Mouse (Mus musculus) midbrain, embryonic 11.5 days (tissue): ENCODE measurements around the gene Klk8. TPM values are rescaled to one million over a fixed set of nuclear protein-coding genes. Genes with fewer than 3 reads are reported as not detected.

Source experiments
- ATAC-seq: fragments of 200-750 bp; cut with Nextera tagmentation; 2 replicates; pipeline ENCODE4 v1.8.0; 2017; ENCODE audit warnings: moderate TSS enrichment, moderate library complexity; ENCODE audit not compliant: low FRiP score
- DNase-seq: peaks from one replicate; pipeline ENCODE4 v3.0.0; 2015; ENCODE audit warnings: low spot score; ENCODE audit errors: missing footprints
- H3K27ac ChIP-seq: fragments of 300-500 bp; sonication (generic); 2 replicates; pipeline ENCODE4 v1.5.1; 2014; ENCODE audit warnings: low read depth, low read length
- H3K27me3 ChIP-seq: fragments of 300-500 bp; sonication (generic); 2 replicates; pipeline ENCODE4 v1.6.1; 2014; ENCODE audit warnings: mild to moderate bottlenecking, low read length, moderate library complexity, mixed read lengths; ENCODE audit not compliant: control insufficient read depth, insufficient read depth
- H3K36me3 ChIP-seq: fragments of 300-500 bp; sonication (generic); 2 replicates; pipeline ENCODE4 v1.6.1; 2014; ENCODE audit warnings: mild to moderate bottlenecking, low read length, moderate library complexity, mixed read lengths; ENCODE audit not compliant: control insufficient read depth, insufficient read depth
- H3K4me1 ChIP-seq: fragments of 300-500 bp; sonication (generic); 2 replicates; pipeline ENCODE4 v1.6.1; 2014; ENCODE audit warnings: low read length; ENCODE audit not compliant: control insufficient read depth, insufficient read depth
- H3K4me2 ChIP-seq: fragments of 300-500 bp; sonication (generic); 2 replicates; pipeline ENCODE4 v1.6.1; 2014; ENCODE audit warnings: mild to moderate bottlenecking, moderate library complexity
- H3K4me3 ChIP-seq: fragments of 300-500 bp; sonication (generic); 2 replicates; pipeline ENCODE4 v1.5.1; 2014; ENCODE audit warnings: low read depth, low read length
- H3K9ac ChIP-seq: fragments of 300-500 bp; sonication (generic); 2 replicates; pipeline ENCODE4 v1.6.1; 2014; ENCODE audit warnings: low read length
- H3K9me3 ChIP-seq: fragments of 300-500 bp; sonication (generic); 2 replicates; pipeline ENCODE4 v1.6.1; 2016; ENCODE audit warnings: low read length; ENCODE audit not compliant: control insufficient read depth
- WGBS: fragments of 180-500 bp; shearing (Covaris S2); extraction: QIAGEN DNeasy Blood & Tissue Kit; methylation state at CpG from one replicate; pipeline ENCODE4 v1.1.7; 2014; 5-methylcytosine and 5-hydroxymethylcytosine counted together
- polyA plus RNA-seq: library from polyadenylated mRNA; unstranded; fragments of >200 nt; fragmentation: Nextera tagmentation; extraction: Ambion mirVana; gene quantifications from 2 replicates; pipeline ENCODE4 v1.2.1, GENCODE M21; 2014

Klk8 gene
- polyA plus RNA-seq, 1 experiment from 2014 or later, result 7.6 TPM

- Histone ChIP-seq H3K27ac (no peak overlapping the region), H3K9ac (peak overlapping the region; percentile 57; the same call in 1 of the 2 replicates), H3K4me3 (peak overlapping the region; percentile 17), H3K36me3 (no peaks in the 10 kb centered on the region), H3K9me3 (no peaks in the 10 kb centered on the region), H3K4me1 (no peaks in the 10 kb centered on the region; the same call in 1 of the 2 replicates), H3K4me2 (peak overlapping the region; percentile 56), H3K27me3 (no peaks in the 10 kb centered on the region)
- WGBS, result 5% methylated on average over 36 of the region's 36 CpGs
- DNase-seq (peak; percentile 99), ATAC-seq (peak; percentile 83)
Measured at GRCm38 (mm10) chr7:43782275-43783265, 14.8 kb upstream of the Klk8 start.

DNA sequence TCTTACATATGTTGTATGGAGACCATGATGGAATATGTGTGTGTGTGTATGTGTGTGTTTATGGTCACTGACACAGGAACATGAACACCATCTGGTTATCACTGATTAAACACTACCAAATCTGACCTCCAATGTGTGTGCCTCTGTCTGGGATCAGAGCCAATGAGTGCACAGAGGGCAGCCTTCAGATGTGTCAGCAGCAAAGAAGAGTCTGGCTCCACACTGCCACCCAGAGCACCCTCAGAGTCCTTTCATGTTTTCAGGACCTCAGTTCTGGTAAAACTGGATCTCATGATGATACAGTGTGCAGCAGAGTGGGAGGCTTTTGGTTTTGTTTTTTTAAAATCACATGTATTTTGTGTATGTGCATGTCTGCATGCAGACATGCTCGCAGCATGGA lies 12.1 kb upstream of the Klk8 start:
- ATAC-seq (no peak), DNase-seq (no peak)
- WGBS, result 90% methylated on average over 1 of the region's 1 CpGs
- Histone ChIP-seq H3K4me1 (no peaks in the 10 kb centered on the region; the same call in 1 of the 2 replicates), H3K9ac (no peak overlapping the region), H3K4me3 (no peak overlapping the region), H3K4me2 (no peak overlapping the region), H3K9me3 (no peaks in the 10 kb centered on the region), H3K27ac (no peak overlapping the region), H3K36me3 (no peaks in the 10 kb centered on the region), H3K27me3 (no peaks in the 10 kb centered on the region)

DNA sequence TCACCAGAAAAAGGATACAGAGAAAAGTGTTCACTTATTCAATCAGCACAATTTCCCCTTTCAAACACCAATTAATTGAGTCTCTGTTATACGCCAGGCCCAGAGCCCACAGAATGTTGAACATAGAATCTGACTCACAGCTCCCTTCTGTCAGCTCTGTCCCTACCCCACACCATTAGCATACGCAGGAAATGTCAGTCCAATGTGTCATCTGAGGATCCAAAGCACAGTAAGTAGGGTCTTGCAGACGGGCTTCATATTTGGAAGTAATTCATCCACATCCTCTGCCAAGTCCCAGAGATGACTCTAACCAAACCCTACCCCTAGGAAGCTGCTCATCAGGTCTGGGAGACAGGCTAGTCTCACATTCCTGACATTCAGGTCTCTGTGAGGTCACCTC lies 9.3 kb upstream of the Klk8 start:
- DNase-seq (no peak), ATAC-seq (no peak)
- Histone ChIP-seq H3K4me1 (no peaks in the 10 kb centered on the region), H3K36me3 (no peaks in the 10 kb centered on the region), H3K4me2 (no peak overlapping the region), H3K27me3 (no peaks in the 10 kb centered on the region), H3K27ac (no peak overlapping the region), H3K9ac (no peak overlapping the region), H3K9me3 (no peaks in the 10 kb centered on the region), H3K4me3 (no peak overlapping the region)
- WGBS, result 76% methylated on average over 3 of the region's 3 CpGs

- Histone ChIP-seq H3K9ac (no peak overlapping the region), H3K27me3 (no peaks in the 10 kb centered on the region), H3K4me1 (no peaks in the 10 kb centered on the region), H3K4me2 (no peak overlapping the region), H3K27ac (no peak overlapping the region), H3K36me3 (no peaks in the 10 kb centered on the region), H3K4me3 (no peak overlapping the region), H3K9me3 (no peaks in the 10 kb centered on the region)
- WGBS, result 78% methylated on average over 2 of the region's 2 CpGs
- no peak for ATAC-seq
- DNase-seq, result no peak
Measured at GRCm38 (mm10) chr7:43789295-43789694, 8.1 kb upstream of the Klk8 start.

- H3K9ac ChIP-seq, result no peak within 1 kb of the TSS
- peaks cover 3% of the 10 kb centered on the region for H3K4me1 ChIP-seq
- 82% methylated on average over 7 of the region's 7 CpGs for WGBS
- no peaks in the 10 kb centered on the region for H3K9me3 ChIP-seq
- peaks cover 13% of the 10 kb centered on the region for H3K27me3 ChIP-seq
- no peak within 1 kb of the TSS for H3K4me2 ChIP-seq
- DNase-seq, result no peak
- ATAC-seq, result no peak
- no peaks in the 10 kb centered on the region for H3K36me3 ChIP-seq
- H3K4me3 ChIP-seq, result no peak within 1 kb of the TSS
- H3K27ac ChIP-seq, result no peak within 1 kb of the TSS
Measured at GRCm38 (mm10) chr7:43791591-43791990, 5.8 kb upstream of the Klk8 start, which contains the start of gene Klk9. TSS of gene Klk9 (plus strand) at chr7:43791891.

DNA sequence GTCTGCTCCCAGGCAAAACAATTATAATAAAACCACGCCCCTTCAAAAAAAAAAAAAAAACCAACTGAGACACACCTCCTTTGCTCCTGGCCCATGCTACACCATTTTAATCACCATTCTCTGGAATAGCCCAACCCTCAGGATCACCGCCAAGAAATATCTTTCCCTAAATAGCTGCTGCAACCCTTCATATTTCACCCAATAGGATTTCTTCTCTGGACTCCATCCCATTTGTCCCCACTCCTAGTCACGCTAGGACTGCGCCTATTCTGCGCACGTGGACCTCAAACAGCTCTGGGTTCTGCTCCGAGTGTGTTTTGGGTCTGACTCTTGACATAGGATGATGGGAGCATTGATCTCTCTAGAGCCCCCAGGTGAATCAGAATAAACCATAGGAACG lies 1.0 kb upstream of the Klk8 start:
- Histone ChIP-seq H3K4me3 (peak overlapping the region; percentile 34), H3K4me2 (peak overlapping the region; percentile 65), H3K9me3 (no peaks in the 10 kb centered on the region), H3K9ac (0 out of 2 replicates have a peak overlapping the region, but pooled peaks have one; percentile 12), H3K27ac (no peak overlapping the region), H3K36me3 (no peaks in the 10 kb centered on the region), H3K27me3 (peaks cover 16% of the 10 kb centered on the region), H3K4me1 (peaks cover 6% of the 10 kb centered on the region)
- DNase-seq (no peak), ATAC-seq (no peak)
- WGBS, result 8% methylated on average over 8 of the region's 8 CpGs

DNA sequence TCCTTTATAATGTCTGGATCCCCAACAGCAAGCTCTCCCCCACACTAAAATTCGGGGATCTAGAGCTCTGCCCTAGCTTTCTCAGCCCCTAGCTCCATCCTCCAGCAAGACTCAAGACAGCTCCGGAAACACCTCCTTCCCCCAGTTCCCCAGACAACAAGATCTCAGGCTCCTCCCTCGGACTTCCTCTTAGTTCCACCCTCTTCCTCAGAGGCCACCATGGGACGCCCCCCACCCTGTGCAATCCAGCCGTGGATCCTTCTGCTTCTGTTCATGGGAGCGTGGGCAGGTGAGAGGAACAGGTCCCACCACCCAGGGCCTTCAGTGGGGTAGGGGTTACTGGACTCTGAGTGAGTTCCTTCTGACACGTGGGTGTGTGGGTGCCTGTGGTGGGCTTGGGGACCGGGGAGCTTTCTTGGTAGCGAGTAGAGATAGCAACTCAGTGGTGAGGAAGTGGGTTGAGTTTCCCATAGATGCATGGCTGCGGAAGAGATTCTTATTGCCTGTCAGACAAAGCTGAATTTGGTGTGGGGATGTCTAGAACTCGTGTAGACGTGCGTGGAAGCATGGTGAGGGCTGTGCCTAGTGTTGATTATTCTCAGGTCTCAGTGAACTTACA lies 576 bp downstream of the Klk8 start:
- no peak for DNase-seq
- H3K27ac ChIP-seq, result no peak overlapping the region
- 39% methylated on average over 13 of the region's 13 CpGs for WGBS

GRCm38 (mm10) chr7:43799876-43800275 lies 2.5 kb downstream of the Klk8 start:
- Histone ChIP-seq H3K9me3 (no peaks in the 10 kb centered on the region), H3K9ac (no peak overlapping the region), H3K4me1 (peaks cover 6% of the 10 kb centered on the region), H3K4me2 (no peak overlapping the region), H3K36me3 (no peaks in the 10 kb centered on the region), H3K4me3 (no peak overlapping the region), H3K27me3 (peaks cover 16% of the 10 kb centered on the region), H3K27ac (no peak overlapping the region)
- 76% methylated on average over 7 of the region's 7 CpGs for WGBS
- no peak for DNase-seq
- no peak for ATAC-seq

More for the DNA sequence above, 576 bp downstream of the Klk8 start:
- Histone ChIP-seq H3K4me3 (peak overlapping the region; percentile 34; the same call in 1 of the 2 replicates), H3K9ac (no peak overlapping the region), H3K36me3 (no peaks in the 10 kb centered on the region), H3K9me3 (no peaks in the 10 kb centered on the region), H3K27me3 (peaks cover 16% of the 10 kb centered on the region), H3K4me1 (peaks cover 6% of the 10 kb centered on the region), H3K4me2 (peak overlapping the region; percentile 65)
- no peak for ATAC-seq

- Histone ChIP-seq H3K4me2 (no peak within 1 kb of the TSS), H3K4me1 (no peaks in the 10 kb centered on the region), H3K9me3 (no peaks in the 10 kb centered on the region), H3K4me3 (no peak within 1 kb of the TSS), H3K27me3 (no peaks in the 10 kb centered on the region), H3K9ac (no peak within 1 kb of the TSS), H3K27ac (no peak within 1 kb of the TSS), H3K36me3 (no peaks in the 10 kb centered on the region)
- DNase-seq (no peak), ATAC-seq (no peak)
- 57% methylated on average over 5 of the region's 5 CpGs for WGBS
Measured at GRCm38 (mm10) chr7:43810994-43811393, 13.6 kb downstream of the Klk8 start, which contains the start of gene Klk7. TSS of gene Klk7 (plus strand) at chr7:43811294.
